Mouse (Mus musculus) adrenal gland, postnatal 25 days (tissue): ENCODE data around the gene Mpp2. TPM values are rescaled to one million over a fixed set of nuclear protein-coding genes. Genes with fewer than 3 reads are reported as not detected.

ENCODE experiments used
- DNase-seq: peaks from one replicate; pipeline ENCODE4 v3.0.0; 2021; ENCODE audit warnings: mixed read lengths
- total RNA-seq: library from RNA; stranded (reverse); gene quantifications from 2 replicates; pipeline ENCODE4 v1.2.3, GENCODE M21; 2021

Gene Mpp2
- total RNA-seq, 1 experiment from 2014 or later = 11.8 TPM

DNA sequence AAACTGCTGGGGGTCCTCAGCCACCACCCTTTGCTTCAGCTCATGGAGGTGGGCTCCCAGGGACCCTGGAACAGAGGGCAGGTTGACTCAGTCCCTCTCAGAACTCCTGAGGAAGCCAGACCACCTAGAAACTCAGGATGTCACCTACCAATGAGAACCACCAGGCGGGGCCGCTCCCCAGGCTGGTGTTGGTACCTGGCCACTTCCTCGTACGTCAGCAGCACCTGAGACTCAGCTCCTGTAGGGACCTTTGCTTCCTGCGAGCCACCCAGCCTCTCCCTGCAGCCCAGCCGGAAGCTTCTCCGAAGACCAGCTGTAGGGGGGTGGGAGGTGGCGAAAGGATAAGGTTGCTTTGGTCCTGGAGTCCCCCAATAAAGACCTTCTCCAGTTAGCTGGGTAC is 79.9 kb downstream of the Mpp2 start:
- DNase-seq = no peak

Other genes starting within 250 kb of the Mpp2 start
- gene Meox1, start 194.1 kb downstream of the Mpp2 start, total RNA-seq = 4.5 and 5.0 TPM in 2 replicates
- gene Sost, start 121.5 kb downstream of the Mpp2 start, total RNA-seq = not detected in 2 replicates
- gene Cfap97d1, start 104.2 kb downstream of the Mpp2 start, total RNA-seq = not detected in 2 replicates
- gene Dusp3, start 101.5 kb downstream of the Mpp2 start, total RNA-seq = 77.9 and 78.9 TPM in 2 replicates
- gene Mpp3, start 60.1 kb downstream of the Mpp2 start, total RNA-seq = 10.4 and 12.6 TPM in 2 replicates
- 36.8 and 46.2 TPM in 2 replicates for gene Cd300lg, start 47.0 kb downstream of the Mpp2 start, total RNA-seq
- gene Ppy, start 12.8 kb upstream of the Mpp2 start, total RNA-seq = not detected in 2 replicates
- gene Pyy, start 19.3 kb upstream of the Mpp2 start, total RNA-seq = not detected in 2 replicates
- gene Nags, start 57.0 kb upstream of the Mpp2 start, total RNA-seq = 0.27 and 1.3 TPM in 2 replicates
- 14.2 and 22.1 TPM in 2 replicates for gene Tmem101, start 67.9 kb upstream of the Mpp2 start, total RNA-seq
- 72.6 and 92.6 TPM in 2 replicates for gene Lsm12, start 96.8 kb upstream of the Mpp2 start, total RNA-seq
- 132 and 143 TPM in 2 replicates for gene G6pc3, start 101.1 kb upstream of the Mpp2 start, total RNA-seq
- 79.9 and 117 TPM in 2 replicates for gene Hdac5, start 141.7 kb upstream of the Mpp2 start, total RNA-seq
- 1.3 and 1.5 TPM in 2 replicates for gene BC030867, start 160.4 kb upstream of the Mpp2 start, total RNA-seq
- 0.36 TPM in 1 of 2 replicates, not detected in the other for gene Asb16, start 180.2 kb upstream of the Mpp2 start, total RNA-seq
- gene Tmub2, start 196.4 kb upstream of the Mpp2 start, total RNA-seq = 50.6 and 63.0 TPM in 2 replicates
- 53.6 and 62.4 TPM in 2 replicates for gene Atxn7l3, start 208.1 kb upstream of the Mpp2 start, total RNA-seq
- gene Ubtf, start 231.2 kb upstream of the Mpp2 start, total RNA-seq = 113 and 116 TPM in 2 replicates